Mouse (Mus musculus) heart, embryonic 11.5 days (tissue): ENCODE results near the gene Ddn. TPM values are rescaled to one million over a fixed set of nuclear protein-coding genes. Genes with fewer than 3 reads are reported as not detected.

ENCODE experiments used
- ATAC-seq: fragments of 200-750 bp; cut with Nextera tagmentation; replicated peaks from 2 replicates; pipeline ENCODE4 v1.8.0; 2017; ENCODE audit warnings: moderate library complexity; ENCODE audit not compliant: insufficient number of reproducible peaks, low FRiP score, low TSS enrichment
- H3K27ac ChIP-seq: fragments of 300-500 bp; sonication (generic); 2 replicates; pipeline ENCODE4 v1.5.1; 2014; ENCODE audit warnings: mild to moderate bottlenecking, low read depth, low read length
- H3K27me3 ChIP-seq: fragments of 300-500 bp; sonication (generic); 2 replicates; pipeline ENCODE4 v1.6.1; 2014; ENCODE audit warnings: mild to moderate bottlenecking, low read length, mixed read lengths; ENCODE audit not compliant: control insufficient read depth, insufficient read depth
- H3K36me3 ChIP-seq: fragments of 300-500 bp; sonication (generic); 2 replicates; pipeline ENCODE4 v1.6.1; 2014; ENCODE audit warnings: mild to moderate bottlenecking, low read length, moderate library complexity, mixed read lengths; ENCODE audit not compliant: control insufficient read depth, insufficient read depth
- H3K4me1 ChIP-seq: fragments of 300-500 bp; sonication (generic); 2 replicates; pipeline ENCODE4 v1.6.1; 2014; ENCODE audit warnings: low read length; ENCODE audit not compliant: control insufficient read depth, insufficient read depth
- H3K4me2 ChIP-seq: fragments of 300-500 bp; sonication (generic); 2 replicates; pipeline ENCODE4 v1.6.1; 2014; ENCODE audit warnings: mild to moderate bottlenecking, moderate library complexity
- H3K4me3 ChIP-seq: fragments of 300-500 bp; sonication (generic); 2 replicates; pipeline ENCODE4 v1.5.1; 2014; ENCODE audit warnings: low read depth, low read length
- H3K9ac ChIP-seq: fragments of 300-500 bp; sonication (generic); 2 replicates; pipeline ENCODE4 v1.6.1; 2014; ENCODE audit warnings: mild to moderate bottlenecking, low read depth, low read length, moderate library complexity
- H3K9me3 ChIP-seq: fragments of 300-500 bp; sonication (generic); replicated peaks from 2 replicates; pipeline ENCODE4 v1.6.1; 2016; ENCODE audit warnings: low read length; ENCODE audit not compliant: control insufficient read depth
- WGBS: fragments of 180-500 bp; shearing (Covaris S2); extraction: QIAGEN DNeasy Blood & Tissue Kit; methylation state at CpG from one replicate; pipeline ENCODE4 v1.1.7; 2014; ENCODE audit not compliant: insufficient replicate concordance; 5-methylcytosine and 5-hydroxymethylcytosine counted together
- polyA plus RNA-seq: library from polyadenylated mRNA; unstranded; fragments of >200 nt; fragmentation: Nextera tagmentation; extraction: Ambion mirVana; gene quantifications from 2 replicates; pipeline ENCODE4 v1.2.1, GENCODE M21; 2014

The Ddn gene
- polyA plus RNA-seq = 0.11 and 0.25 TPM in 2 replicates

GRCm38 (mm10) chr15:98809390-98809789 lies at the start of gene Ddn:
Gene Ddn (minus strand): TSS chr15:98809490.
- no peak within 1 kb of the TSS for H3K9ac ChIP-seq
- H3K27ac ChIP-seq = no peak within 1 kb of the TSS
- ATAC-seq = no peak
- H3K9me3 ChIP-seq = no peaks in the 10 kb centered on the region
- H3K4me1 ChIP-seq = peaks cover 42% of the 10 kb centered on the region
- H3K27me3 ChIP-seq = peaks cover 57% of the 10 kb centered on the region
- peak within 1 kb of the TSS; percentile 41 for H3K4me3 ChIP-seq
- WGBS = 32% methylated on average over 3 of the region's 3 CpGs
- H3K36me3 ChIP-seq = peaks cover 19% of the 10 kb centered on the region
- peak within 1 kb of the TSS; percentile 74 for H3K4me2 ChIP-seq

GRCm38 (mm10) chr15:98854214-98854613 lies 44.9 kb upstream of the Ddn start:
- no peaks in the 10 kb centered on the region for H3K27me3 ChIP-seq
- no peak overlapping the region for H3K27ac ChIP-seq
- ATAC-seq = no peak
- no peak overlapping the region for H3K4me3 ChIP-seq
- no peak overlapping the region for H3K9ac ChIP-seq
- peaks cover 81% of the 10 kb centered on the region for H3K36me3 ChIP-seq
- H3K9me3 ChIP-seq = no peaks in the 10 kb centered on the region
- no peaks in the 10 kb centered on the region for H3K4me1 ChIP-seq
- 95% methylated on average over 16 of the region's 16 CpGs for WGBS
- H3K4me2 ChIP-seq = no peak overlapping the region

DNA sequence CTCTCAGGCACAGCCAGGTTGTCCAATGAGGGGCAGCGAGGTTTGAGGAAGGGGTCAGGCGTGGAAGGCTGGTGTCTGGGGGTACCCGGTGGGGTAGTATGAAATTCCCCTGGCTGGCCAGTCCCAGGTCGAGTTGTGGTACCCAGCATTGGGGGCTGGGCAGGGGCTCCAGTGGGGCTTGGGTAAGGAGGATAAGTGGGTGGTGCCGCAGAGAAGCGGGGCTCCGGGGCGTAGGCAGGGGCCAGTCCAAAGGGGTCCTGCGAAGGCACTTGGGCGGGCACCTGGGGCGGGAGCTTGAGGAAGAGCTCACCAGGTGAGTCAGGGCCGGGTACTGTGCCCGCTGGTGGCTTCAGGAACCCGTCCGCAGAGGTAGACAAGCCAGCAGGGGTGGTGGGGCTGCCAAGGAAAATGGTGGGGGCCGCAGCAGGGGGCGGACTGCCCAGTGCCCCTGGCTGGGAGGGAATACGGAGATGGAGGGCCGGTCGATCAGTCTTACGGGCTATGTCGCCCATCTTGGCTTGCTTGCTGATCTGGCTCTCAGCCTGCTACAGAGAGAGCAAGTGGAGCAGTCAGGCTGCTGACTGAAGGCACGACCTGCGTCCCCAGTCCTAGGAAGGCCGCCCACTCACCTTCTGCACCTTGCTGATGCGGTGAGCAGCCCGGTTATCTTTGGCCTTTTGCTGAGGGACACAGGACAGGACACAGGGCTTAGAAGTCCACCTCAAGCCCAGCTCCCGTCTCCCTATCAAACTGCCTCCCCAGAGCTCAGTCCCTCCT lies 44.1 kb upstream of the Ddn start:
- H3K27ac ChIP-seq = no peak overlapping the region
- ATAC-seq = no peak
- no peaks in the 10 kb centered on the region for H3K4me1 ChIP-seq
- H3K36me3 ChIP-seq = peaks cover 85% of the 10 kb centered on the region
- 92% methylated on average over 28 of the region's 28 CpGs for WGBS
- no peaks in the 10 kb centered on the region for H3K27me3 ChIP-seq
- no peak overlapping the region for H3K9ac ChIP-seq
- H3K4me3 ChIP-seq = no peak overlapping the region
- no peak overlapping the region for H3K4me2 ChIP-seq
- H3K9me3 ChIP-seq = no peaks in the 10 kb centered on the region

DNA sequence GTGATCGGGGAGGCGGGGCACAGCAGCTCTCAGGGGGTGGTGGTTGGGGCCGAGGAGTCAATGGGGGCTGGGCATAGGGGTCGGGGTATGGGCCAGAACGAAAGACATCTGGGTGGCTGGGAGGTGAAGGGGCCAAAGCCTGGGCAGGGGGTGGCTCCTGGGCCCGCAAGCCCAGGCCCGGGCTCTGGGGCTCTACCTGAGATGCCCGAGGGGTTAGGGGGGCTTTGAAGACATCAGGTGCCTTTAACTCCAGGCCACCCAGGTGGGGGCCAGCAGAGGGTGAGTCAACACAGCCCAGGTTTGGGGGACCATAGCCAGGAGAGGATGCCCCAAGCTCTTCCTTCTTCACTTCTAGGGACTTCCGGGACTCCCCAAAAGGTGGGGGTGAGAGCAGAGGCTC lies 43.4 kb upstream of the Ddn start:
- Histone ChIP-seq H3K27me3 (no peaks in the 10 kb centered on the region), H3K36me3 (peaks cover 86% of the 10 kb centered on the region), H3K4me2 (no peak overlapping the region), H3K9me3 (no peaks in the 10 kb centered on the region), H3K4me3 (no peak overlapping the region), H3K4me1 (no peaks in the 10 kb centered on the region), H3K27ac (no peak overlapping the region), H3K9ac (no peak overlapping the region)
- ATAC-seq = 0 out of 2 replicates have a peak, but pooled peaks have one; percentile 9
- WGBS = 91% methylated on average over 9 of the region's 9 CpGs

- Histone ChIP-seq H3K27me3 (no peaks in the 10 kb centered on the region), H3K27ac (no peak overlapping the region), H3K9me3 (no peaks in the 10 kb centered on the region), H3K4me2 (no peak overlapping the region), H3K9ac (no peak overlapping the region), H3K4me1 (no peaks in the 10 kb centered on the region), H3K4me3 (no peak overlapping the region), H3K36me3 (peaks cover 86% of the 10 kb centered on the region)
- no peak for ATAC-seq
- 95% methylated on average over 9 of the region's 9 CpGs for WGBS
Observed at GRCm38 (mm10) chr15:98852071-98852470, 42.8 kb upstream of the Ddn start.

DNA sequence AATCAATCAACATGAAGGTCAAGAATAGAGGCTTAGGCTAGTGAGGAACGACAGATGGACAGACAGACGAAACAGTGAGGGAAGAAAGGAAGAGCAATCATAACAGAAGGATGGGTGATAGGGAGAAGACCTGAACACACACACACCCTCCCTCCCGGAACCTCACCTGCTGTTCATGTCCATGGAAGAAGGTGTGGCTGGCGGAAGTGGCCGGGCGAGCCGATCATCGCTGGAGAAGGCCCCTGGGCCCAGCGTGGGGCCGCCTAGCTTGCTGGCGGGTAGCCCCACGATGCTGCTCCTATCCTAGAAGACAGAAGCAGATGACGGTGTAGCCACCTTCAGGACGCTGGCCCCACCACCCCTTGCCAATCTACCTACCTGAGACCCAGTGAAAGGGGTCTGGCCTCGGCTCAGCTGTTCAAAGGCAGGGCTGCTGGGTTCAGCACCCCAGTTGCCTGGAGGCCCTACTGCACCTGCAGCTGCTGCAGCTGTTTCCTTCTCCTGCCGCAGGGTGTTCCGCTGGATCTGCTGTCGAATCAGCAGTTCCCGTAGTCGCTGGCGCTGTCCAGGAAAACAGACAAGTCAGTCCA lies 42.0 kb upstream of the Ddn start:
- ATAC-seq = no peak
- Histone ChIP-seq H3K27me3 (no peaks in the 10 kb centered on the region), H3K27ac (no peak overlapping the region), H3K4me3 (no peak overlapping the region), H3K36me3 (peaks cover 86% of the 10 kb centered on the region), H3K4me2 (no peak overlapping the region), H3K9me3 (no peaks in the 10 kb centered on the region), H3K4me1 (no peaks in the 10 kb centered on the region), H3K9ac (no peak overlapping the region)
- 88% methylated on average over 21 of the region's 21 CpGs for WGBS

DNA sequence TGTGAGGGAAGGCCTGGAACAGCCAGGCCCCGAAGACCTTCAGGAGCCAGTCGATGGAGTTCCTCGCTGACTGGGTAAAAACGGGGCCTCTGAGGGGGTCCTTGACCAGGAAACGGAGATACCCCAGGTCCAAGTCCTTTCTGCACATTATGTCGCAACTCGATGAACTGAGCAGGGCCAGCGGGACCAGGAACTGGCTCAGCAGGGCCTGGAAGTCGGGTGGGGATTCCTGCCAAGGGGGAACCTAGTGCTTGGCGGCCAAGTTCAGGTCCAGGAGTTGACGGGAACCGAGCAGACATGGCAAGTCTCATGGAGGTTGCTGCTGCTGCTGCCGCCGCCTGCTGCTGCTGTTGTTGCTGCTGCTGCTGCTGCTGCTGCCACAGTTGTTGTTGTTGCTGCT lies 41.4 kb upstream of the Ddn start:
- H3K9me3 ChIP-seq = no peaks in the 10 kb centered on the region
- no peak overlapping the region for H3K4me3 ChIP-seq
- H3K27ac ChIP-seq = no peak overlapping the region
- 92% methylated on average over 14 of the region's 14 CpGs for WGBS
- no peak overlapping the region for H3K9ac ChIP-seq
- no peaks in the 10 kb centered on the region for H3K27me3 ChIP-seq
- ATAC-seq = no peak
- no peaks in the 10 kb centered on the region for H3K4me1 ChIP-seq
- H3K4me2 ChIP-seq = no peak overlapping the region
- peaks cover 86% of the 10 kb centered on the region for H3K36me3 ChIP-seq

- Histone ChIP-seq H3K4me3 (no peak overlapping the region), H3K27me3 (no peaks in the 10 kb centered on the region), H3K27ac (no peak overlapping the region), H3K9ac (no peak overlapping the region), H3K4me1 (no peaks in the 10 kb centered on the region), H3K4me2 (no peak overlapping the region), H3K36me3 (peaks cover 85% of the 10 kb centered on the region), H3K9me3 (no peaks in the 10 kb centered on the region)
- 86% methylated on average over 16 of the region's 16 CpGs for WGBS
- no peak for ATAC-seq
Observed at GRCm38 (mm10) chr15:98849956-98850600, 40.8 kb upstream of the Ddn start.
